Mouse (Mus musculus): ENCODE measurements at regions not wholly inside any gene's neighbourhood (a gene's known extent, or its start where the extent isn't known, plus 50 kb on each side); places are given as distances from the start of the nearest gene placed in this dataset.

- Histone ChIP-seq H3K27ac (ENCODE audit: low read depth, low read length) (no peak overlapping the region), H3K36me3 (ENCODE audit: insufficient read depth) (no peaks in the 10 kb centered on the region), H3K9ac (no peak overlapping the region), H3K4me2 (ENCODE audit: low read depth) (no peak overlapping the region), H3K4me3 (ENCODE audit: low read depth, low read length) (no peak overlapping the region), H3K27me3 (ENCODE audit: insufficient read depth, low read length) (no peaks in the 10 kb centered on the region), H3K4me1 (ENCODE audit: insufficient read depth) (no peaks in the 10 kb centered on the region), H3K9me3 (ENCODE audit: low read length) (no peaks in the 10 kb centered on the region)
- ATAC-seq (no peak), DNase-seq (no peak)
- 77% methylated on average over 20 of the region's 20 CpGs for WGBS
- no peak for TF ChIP-seq CTCF (IDR thresholded peaks at IDR 0.05; ENCODE audit: low read depth)
These were observed 385.4 kb upstream of the Npvf start for GRCm38 (mm10) chr6:51039486-51040180.

- Histone ChIP-seq H3K27ac (ENCODE audit: low read depth, low read length) (no peak overlapping the region), H3K4me1 (ENCODE audit: insufficient read depth) (no peaks in the 10 kb centered on the region), H3K9me3 (ENCODE audit: low read length) (no peaks in the 10 kb centered on the region), H3K36me3 (ENCODE audit: insufficient read depth) (no peaks in the 10 kb centered on the region), H3K9ac (no peak overlapping the region), H3K4me3 (ENCODE audit: low read depth, low read length) (no peak overlapping the region), H3K4me2 (ENCODE audit: low read depth) (no peak overlapping the region), H3K27me3 (ENCODE audit: insufficient read depth, low read length) (no peaks in the 10 kb centered on the region)
- no peak for DNase-seq
- 36% methylated on average over 7 of the region's 7 CpGs for WGBS
- TF ChIP-seq CTCF (IDR thresholded peaks at IDR 0.05; ENCODE audit: low read depth), result no peak
- ATAC-seq, result no peak
These were observed 388.5 kb upstream of the Nfe2l3 start for GRCm38 (mm10) chr6:51043970-51044369.

GRCm38 (mm10) chr6:51044873-51045272 is 387.6 kb upstream of the Nfe2l3 start:
- no peaks in the 10 kb centered on the region for H3K4me1 ChIP-seq (ENCODE audit: insufficient read depth)
- no peak overlapping the region for H3K4me2 ChIP-seq (ENCODE audit: low read depth)
- TF ChIP-seq CTCF (IDR thresholded peaks at IDR 0.05; ENCODE audit: low read depth), result no peak
- no peaks in the 10 kb centered on the region for H3K27me3 ChIP-seq (ENCODE audit: insufficient read depth, low read length)
- H3K4me3 ChIP-seq (ENCODE audit: low read depth, low read length), result no peak overlapping the region
- H3K27ac ChIP-seq (ENCODE audit: low read depth, low read length), result no peak overlapping the region
- no peak for ATAC-seq
- H3K9me3 ChIP-seq (ENCODE audit: low read length), result no peaks in the 10 kb centered on the region
- H3K36me3 ChIP-seq (ENCODE audit: insufficient read depth), result no peaks in the 10 kb centered on the region
- WGBS, result 80% methylated on average over 14 of the region's 14 CpGs
- no peak overlapping the region for H3K9ac ChIP-seq
- no peak for DNase-seq

- DNase-seq, result no peak
- Histone ChIP-seq H3K4me3 (ENCODE audit: low read depth, low read length) (no peak overlapping the region), H3K9me3 (ENCODE audit: low read length) (no peaks in the 10 kb centered on the region), H3K4me1 (ENCODE audit: insufficient read depth) (no peaks in the 10 kb centered on the region), H3K27ac (ENCODE audit: low read depth, low read length) (no peak overlapping the region), H3K4me2 (ENCODE audit: low read depth) (no peak overlapping the region), H3K9ac (no peak overlapping the region), H3K27me3 (ENCODE audit: insufficient read depth, low read length) (no peaks in the 10 kb centered on the region), H3K36me3 (ENCODE audit: insufficient read depth) (no peaks in the 10 kb centered on the region)
- no peak for TF ChIP-seq CTCF (IDR thresholded peaks at IDR 0.05; ENCODE audit: low read depth)
- 10% methylated on average over 5 of the region's 5 CpGs for WGBS
- no peak for ATAC-seq
These were observed 380.0 kb upstream of the Nfe2l3 start for GRCm38 (mm10) chr6:51052451-51052921.

- H3K9me3 ChIP-seq (ENCODE audit: low read length), result no peaks in the 10 kb centered on the region
- H3K4me3 ChIP-seq (ENCODE audit: low read depth, low read length), result no peak overlapping the region
- H3K4me2 ChIP-seq (ENCODE audit: low read depth), result no peak overlapping the region
- no peak overlapping the region for H3K9ac ChIP-seq
- H3K36me3 ChIP-seq (ENCODE audit: insufficient read depth), result no peaks in the 10 kb centered on the region
- peak; percentile 91 for ATAC-seq
- no peak for TF ChIP-seq CTCF (IDR thresholded peaks at IDR 0.05; ENCODE audit: low read depth)
- 0 out of 2 replicates have a peak, but pooled peaks cover 3% of the 10 kb centered on the region for H3K4me1 ChIP-seq (ENCODE audit: insufficient read depth)
- DNase-seq, result peak; percentile 73
- H3K27ac ChIP-seq (ENCODE audit: low read depth, low read length), result peak overlapping the region; percentile 51
- no peaks in the 10 kb centered on the region for H3K27me3 ChIP-seq (ENCODE audit: insufficient read depth, low read length)
- WGBS, result 12% methylated on average over 7 of the region's 7 CpGs
These were observed 375.2 kb upstream of the Nfe2l3 start for GRCm38 (mm10) chr6:51057229-51057628.

GRCm38 (mm10) chr6:51059923-51060847 is 372.3 kb upstream of the Nfe2l3 start:
- no peak overlapping the region for H3K4me2 ChIP-seq (ENCODE audit: low read depth)
- WGBS, result 57% methylated on average over 7 of the region's 7 CpGs
- no peak overlapping the region for H3K4me3 ChIP-seq (ENCODE audit: low read depth, low read length)
- H3K9me3 ChIP-seq (ENCODE audit: low read length), result no peaks in the 10 kb centered on the region
- H3K36me3 ChIP-seq (ENCODE audit: insufficient read depth), result no peaks in the 10 kb centered on the region
- H3K27me3 ChIP-seq (ENCODE audit: insufficient read depth, low read length), result no peaks in the 10 kb centered on the region
- no peak for ATAC-seq
- no peak overlapping the region for H3K9ac ChIP-seq
- 0 out of 2 replicates have a peak, but pooled peaks cover 3% of the 10 kb centered on the region for H3K4me1 ChIP-seq (ENCODE audit: insufficient read depth)
- no peak for TF ChIP-seq CTCF (IDR thresholded peaks at IDR 0.05; ENCODE audit: low read depth)
- no peak for DNase-seq
- no peak overlapping the region for H3K27ac ChIP-seq (ENCODE audit: low read depth, low read length)

All from forebrain, postnatal 0 days (tissue).